Mouse (Mus musculus): Measurements from ENCODE around the gene Fermt2. TPM values are rescaled to one million over a fixed set of nuclear protein-coding genes. Genes with fewer than 3 reads are reported as not detected.

Gene Fermt2
- polyA plus RNA-seq, 1 experiment, result 95.9 TPM

DNA sequence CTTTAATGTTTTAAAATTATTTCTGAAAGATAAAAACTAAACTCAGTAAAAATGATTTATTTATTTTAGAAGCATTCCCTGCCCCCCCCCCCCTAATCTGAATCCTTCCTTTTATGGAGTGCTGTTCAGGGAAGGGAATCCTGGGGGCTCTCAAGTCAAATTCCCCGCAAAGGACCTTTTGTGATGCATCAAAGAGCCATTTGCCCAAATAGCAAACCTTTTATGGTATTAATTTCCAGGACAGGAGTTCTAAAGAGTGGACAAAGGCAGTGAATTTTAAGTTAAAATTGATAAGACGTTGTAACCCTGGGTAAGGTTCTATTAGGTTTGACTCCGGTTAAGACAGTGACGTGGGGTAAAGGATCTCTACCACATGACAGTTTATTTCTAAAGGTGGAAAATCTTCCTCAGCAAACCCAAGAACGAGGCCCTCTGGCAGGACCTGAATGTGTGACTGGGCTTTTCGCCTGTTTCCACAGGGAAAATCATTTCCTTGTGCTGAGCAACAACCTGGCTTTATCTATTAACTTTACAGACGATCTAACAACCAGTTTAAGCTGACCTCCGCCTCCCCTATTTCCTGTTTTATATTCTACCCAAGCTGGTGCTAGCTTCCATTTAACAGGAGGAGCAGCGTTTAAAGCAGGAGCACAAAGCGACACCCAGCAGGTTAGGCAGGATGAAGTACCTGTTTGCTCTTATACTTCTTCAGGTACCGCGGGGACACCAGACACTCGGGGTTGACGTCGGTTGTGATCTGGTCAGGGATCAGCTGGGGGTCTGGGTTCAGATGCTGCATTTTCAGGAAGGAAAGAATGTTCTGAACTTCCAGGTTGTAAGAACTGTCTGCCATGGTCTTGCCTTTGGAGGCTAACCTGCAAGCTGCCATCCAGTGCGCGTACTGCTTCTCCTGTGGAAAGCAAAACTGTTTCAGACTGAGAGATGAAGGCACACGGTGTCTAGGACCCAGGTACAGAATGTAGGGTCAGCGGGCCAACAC is 65.6 kb downstream of the Fermt2 start:
- H3K27me3 ChIP-seq (ENCODE audit: control insufficient read depth, insufficient read depth, low read length, poor library complexity, severe bottlenecking), result no peaks in the 10 kb centered on the region
- no peak overlapping the region for H3K4me3 ChIP-seq (ENCODE audit: low read depth, low read length)
- H3K36me3 ChIP-seq (ENCODE audit: control insufficient read depth, insufficient read depth, low read length, poor library complexity, severe bottlenecking), result peaks cover 12% of the 10 kb centered on the region
- TF ChIP-seq CTCF (IDR thresholded peaks at IDR 0.05; ENCODE audit: low read depth, low read length) (no peak), EP300 (IDR thresholded peaks at IDR 0.05; ENCODE audit: insufficient read depth, low read depth, low read length) (no peak), POLR2A (IDR thresholded peaks at IDR 0.05; ENCODE audit: insufficient read depth, low read length) (no peak)
- no peaks in the 10 kb centered on the region for H3K9me3 ChIP-seq (replicated peaks; ENCODE audit: control insufficient read depth, insufficient read depth, low read length, poor library complexity, severe bottlenecking)
- H3K9ac ChIP-seq (ENCODE audit: low read depth, poor library complexity, severe bottlenecking), result no peak overlapping the region
- H3K4me1 ChIP-seq (ENCODE audit: control insufficient read depth, insufficient read depth, low read length), result peaks cover 7% of the 10 kb centered on the region
- H3K27ac ChIP-seq (ENCODE audit: insufficient read depth, low read length), result peak overlapping the region; percentile 89

DNA sequence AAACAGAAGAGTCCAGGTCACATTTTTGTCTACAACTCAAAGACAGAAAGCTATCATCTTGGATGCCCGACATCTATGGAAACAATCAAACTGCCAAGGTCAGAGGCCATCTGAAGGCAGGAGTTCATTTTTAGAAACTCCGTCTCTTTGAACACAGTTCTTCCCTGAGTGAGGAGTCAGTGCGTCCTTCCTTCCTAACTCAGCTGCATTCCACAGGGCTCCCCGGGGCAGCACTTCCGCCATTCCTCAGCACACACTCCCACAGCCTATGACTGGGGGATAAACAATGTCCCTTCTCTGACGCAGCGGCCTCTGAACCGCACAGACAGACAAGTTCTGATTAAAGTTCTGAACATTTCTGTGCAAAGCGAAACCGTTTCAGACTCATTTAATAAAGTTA is 66.3 kb downstream of the Fermt2 start:
- Histone ChIP-seq H3K27me3 (ENCODE audit: control insufficient read depth, insufficient read depth, low read length, poor library complexity, severe bottlenecking) (no peaks in the 10 kb centered on the region), H3K4me1 (ENCODE audit: control insufficient read depth, insufficient read depth, low read length) (peaks cover 7% of the 10 kb centered on the region), H3K4me3 (ENCODE audit: low read depth, low read length) (no peak overlapping the region), H3K9me3 (replicated peaks; ENCODE audit: control insufficient read depth, insufficient read depth, low read length, poor library complexity, severe bottlenecking) (no peaks in the 10 kb centered on the region), H3K36me3 (ENCODE audit: control insufficient read depth, insufficient read depth, low read length, poor library complexity, severe bottlenecking) (peaks cover 12% of the 10 kb centered on the region), H3K27ac (ENCODE audit: insufficient read depth, low read length) (peak overlapping the region; percentile 89), H3K9ac (ENCODE audit: low read depth, poor library complexity, severe bottlenecking) (no peak overlapping the region)
- TF ChIP-seq EP300 (IDR thresholded peaks at IDR 0.05; ENCODE audit: insufficient read depth, low read depth, low read length) (0 out of 2 replicates have a peak, but pooled peaks have one; percentile 14), CTCF (IDR thresholded peaks at IDR 0.05; ENCODE audit: low read depth, low read length) (no peak)

DNA sequence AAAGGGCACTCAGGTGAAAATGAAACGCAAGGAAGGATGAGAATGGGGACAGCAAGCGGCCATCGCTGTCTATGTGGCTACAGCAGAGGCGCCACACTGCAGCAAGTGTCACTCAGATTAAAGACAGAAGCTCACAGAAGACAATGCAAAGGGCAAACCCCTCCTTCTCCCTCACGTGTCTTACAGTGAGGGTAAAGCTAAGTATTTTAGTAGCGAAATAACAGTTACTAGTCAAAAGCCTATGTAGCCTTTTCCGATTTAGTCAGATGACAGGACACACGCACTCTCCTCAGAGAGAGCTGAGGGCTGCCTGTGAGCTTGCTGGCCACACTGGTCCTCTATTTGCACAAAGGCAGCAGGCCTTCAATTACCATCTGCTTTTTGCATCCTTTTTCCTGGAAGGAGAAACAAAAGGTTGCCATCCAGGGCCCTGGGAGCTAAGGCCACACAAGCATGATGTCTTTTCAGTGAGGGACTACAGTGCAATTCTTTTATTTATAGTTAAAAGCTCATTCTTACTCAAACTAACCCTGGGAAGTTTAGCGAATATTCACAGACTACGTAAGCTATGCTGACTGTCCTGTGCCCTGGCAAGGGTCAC is 66.9 kb downstream of the Fermt2 start:
- TF ChIP-seq EP300 (IDR thresholded peaks at IDR 0.05; ENCODE audit: insufficient read depth, low read depth, low read length) (no peak), POLR2A (IDR thresholded peaks at IDR 0.05; ENCODE audit: insufficient read depth, low read length) (no peak), CTCF (IDR thresholded peaks at IDR 0.05; ENCODE audit: low read depth, low read length) (no peak)
- H3K4me1 ChIP-seq (ENCODE audit: control insufficient read depth, insufficient read depth, low read length), result peaks cover 7% of the 10 kb centered on the region
- H3K36me3 ChIP-seq (ENCODE audit: control insufficient read depth, insufficient read depth, low read length, poor library complexity, severe bottlenecking), result peaks cover 12% of the 10 kb centered on the region
- H3K9ac ChIP-seq (ENCODE audit: low read depth, poor library complexity, severe bottlenecking), result no peak overlapping the region
- H3K27me3 ChIP-seq (ENCODE audit: control insufficient read depth, insufficient read depth, low read length, poor library complexity, severe bottlenecking), result no peaks in the 10 kb centered on the region
- H3K4me3 ChIP-seq (ENCODE audit: low read depth, low read length), result no peak overlapping the region
- peak overlapping the region; percentile 89 for H3K27ac ChIP-seq (ENCODE audit: insufficient read depth, low read length)
- H3K9me3 ChIP-seq (replicated peaks; ENCODE audit: control insufficient read depth, insufficient read depth, low read length, poor library complexity, severe bottlenecking), result no peaks in the 10 kb centered on the region

DNA sequence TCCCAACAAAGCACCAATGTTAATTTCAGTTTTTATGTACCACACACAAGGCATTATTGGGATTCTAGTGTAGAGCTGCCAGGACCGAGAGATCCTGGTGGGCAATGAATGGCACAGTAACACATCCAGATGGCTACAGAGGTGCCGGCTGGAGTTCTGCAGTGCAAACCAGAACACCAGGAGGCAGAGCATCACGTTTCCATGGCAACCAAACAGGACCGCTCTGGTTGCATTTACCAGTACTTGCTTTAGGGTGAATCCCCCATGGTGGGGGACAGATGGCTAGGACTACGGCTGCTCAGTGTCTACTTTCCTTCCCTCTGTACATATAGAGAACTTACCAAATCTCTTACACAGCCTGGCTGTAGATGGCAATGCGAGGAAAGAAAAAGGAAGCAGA is 67.5 kb downstream of the Fermt2 start:
- peaks cover 12% of the 10 kb centered on the region for H3K36me3 ChIP-seq (ENCODE audit: control insufficient read depth, insufficient read depth, low read length, poor library complexity, severe bottlenecking)
- TF ChIP-seq POLR2A (IDR thresholded peaks at IDR 0.05; ENCODE audit: insufficient read depth, low read length), result no peak
- 0 out of 2 replicates have a peak, but pooled peaks have one; percentile 46 for TF ChIP-seq EP300 (IDR thresholded peaks at IDR 0.05; ENCODE audit: insufficient read depth, low read depth, low read length)
- no peak for TF ChIP-seq CTCF (IDR thresholded peaks at IDR 0.05; ENCODE audit: low read depth, low read length)
- peaks cover 7% of the 10 kb centered on the region for H3K4me1 ChIP-seq (ENCODE audit: control insufficient read depth, insufficient read depth, low read length)
- no peaks in the 10 kb centered on the region for H3K9me3 ChIP-seq (replicated peaks; ENCODE audit: control insufficient read depth, insufficient read depth, low read length, poor library complexity, severe bottlenecking)
- H3K27ac ChIP-seq (ENCODE audit: insufficient read depth, low read length), result peak overlapping the region; percentile 89
- no peak overlapping the region for H3K9ac ChIP-seq (ENCODE audit: low read depth, poor library complexity, severe bottlenecking)
- H3K4me3 ChIP-seq (ENCODE audit: low read depth, low read length), result no peak overlapping the region
- H3K27me3 ChIP-seq (ENCODE audit: control insufficient read depth, insufficient read depth, low read length, poor library complexity, severe bottlenecking), result no peaks in the 10 kb centered on the region

DNA sequence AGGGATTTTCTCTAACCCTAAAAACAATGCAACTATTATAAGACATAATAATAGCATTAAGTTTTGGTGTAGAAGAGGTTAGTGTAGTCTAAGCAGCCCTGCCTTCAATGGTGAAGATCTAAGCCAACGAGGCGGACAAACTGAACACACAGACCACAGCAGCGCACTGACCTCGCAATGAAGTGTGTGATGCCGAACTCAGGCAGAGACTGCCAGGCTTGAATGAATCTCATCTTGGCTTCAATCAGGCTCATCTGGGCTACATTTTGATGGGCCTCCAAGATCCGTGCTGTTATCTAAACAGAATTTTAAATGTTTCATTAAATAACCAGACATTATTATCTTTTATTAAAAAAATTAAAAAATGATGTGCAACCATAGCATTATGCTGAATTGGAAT is 68.0 kb downstream of the Fermt2 start:
- no peak overlapping the region for H3K27ac ChIP-seq (ENCODE audit: insufficient read depth, low read length)
- TF ChIP-seq CTCF (IDR thresholded peaks at IDR 0.05; ENCODE audit: low read depth, low read length) (no peak), POLR2A (IDR thresholded peaks at IDR 0.05; ENCODE audit: insufficient read depth, low read length) (no peak), EP300 (IDR thresholded peaks at IDR 0.05; ENCODE audit: insufficient read depth, low read depth, low read length) (no peak)
- H3K4me1 ChIP-seq (ENCODE audit: control insufficient read depth, insufficient read depth, low read length), result peaks cover 7% of the 10 kb centered on the region
- no peaks in the 10 kb centered on the region for H3K27me3 ChIP-seq (ENCODE audit: control insufficient read depth, insufficient read depth, low read length, poor library complexity, severe bottlenecking)
- no peak overlapping the region for H3K4me3 ChIP-seq (ENCODE audit: low read depth, low read length)
- peaks cover 12% of the 10 kb centered on the region for H3K36me3 ChIP-seq (ENCODE audit: control insufficient read depth, insufficient read depth, low read length, poor library complexity, severe bottlenecking)
- no peak overlapping the region for H3K9ac ChIP-seq (ENCODE audit: low read depth, poor library complexity, severe bottlenecking)
- H3K9me3 ChIP-seq (replicated peaks; ENCODE audit: control insufficient read depth, insufficient read depth, low read length, poor library complexity, severe bottlenecking), result no peaks in the 10 kb centered on the region

DNA sequence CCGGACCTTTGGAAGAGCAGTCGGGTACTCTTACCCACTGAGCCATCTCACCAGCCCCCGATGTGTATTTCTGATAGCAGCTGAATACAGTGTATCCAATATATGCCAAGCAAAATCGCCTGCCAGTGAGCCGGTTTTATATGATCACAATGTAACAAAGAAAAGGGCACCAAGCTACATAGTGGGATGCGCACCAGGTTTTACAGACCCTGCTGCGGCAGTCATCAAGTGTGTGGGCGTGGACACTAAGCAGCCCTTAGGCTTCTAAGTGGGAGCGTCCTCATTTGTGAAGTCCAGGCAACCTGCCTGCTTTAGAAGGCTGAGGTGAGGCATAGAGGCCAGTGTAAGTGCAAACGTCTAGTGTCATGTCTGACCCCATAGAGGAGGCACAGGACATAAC is 69.4 kb downstream of the Fermt2 start:
- Histone ChIP-seq H3K9me3 (replicated peaks; ENCODE audit: control insufficient read depth, insufficient read depth, low read length, poor library complexity, severe bottlenecking) (no peaks in the 10 kb centered on the region), H3K27me3 (ENCODE audit: control insufficient read depth, insufficient read depth, low read length, poor library complexity, severe bottlenecking) (no peaks in the 10 kb centered on the region), H3K4me3 (ENCODE audit: low read depth, low read length) (no peak overlapping the region), H3K36me3 (ENCODE audit: control insufficient read depth, insufficient read depth, low read length, poor library complexity, severe bottlenecking) (peaks cover 12% of the 10 kb centered on the region), H3K9ac (ENCODE audit: low read depth, poor library complexity, severe bottlenecking) (no peak overlapping the region), H3K27ac (ENCODE audit: insufficient read depth, low read length) (no peak overlapping the region), H3K4me1 (ENCODE audit: control insufficient read depth, insufficient read depth, low read length) (peaks cover 9% of the 10 kb centered on the region)
- no peak for TF ChIP-seq POLR2A (IDR thresholded peaks at IDR 0.05; ENCODE audit: insufficient read depth, low read length)
- no peak for TF ChIP-seq EP300 (IDR thresholded peaks at IDR 0.05; ENCODE audit: insufficient read depth, low read depth, low read length)
- no peak for TF ChIP-seq CTCF (IDR thresholded peaks at IDR 0.05; ENCODE audit: low read depth, low read length)

Measured in ES-Bruce4 (cell line).